Mouse (Mus musculus) kidney, postnatal 25 days (tissue): Measurements from ENCODE around the gene Llph.
"Not testable (repeated sequence)": the region's sequence is repeated elsewhere in the genome, so short reads cannot be mapped to it uniquely, and the experiment has no call there.

Source experiments
- DNase-seq, 2 experiments: peaks; one replicate each; pipeline ENCODE4 v3.0.0; 2021; ENCODE audit warnings: mixed read lengths in 2 of 2

Llph gene

GRCm38 (mm10) chr10:120226871-120227661, at the start of gene Llph:
Llph (plus strand) TSS chr10:120227070.
- peak; percentile 92 to 93 for DNase-seq

GRCm38 (mm10) chr10:120182887-120183286, 44.0 kb upstream of the Llph start:
- peak in 1 of 2 experiments; percentile 46 for DNase-seq

GRCm38 (mm10) chr10:120183342-120183741, 43.5 kb upstream of the Llph start:
- no peak for DNase-seq

- no peak for DNase-seq
Observed at GRCm38 (mm10) chr10:120188513-120188912, 38.4 kb upstream of the Llph start.

- DNase-seq, result no peak
Observed at GRCm38 (mm10) chr10:120189276-120189675, 37.6 kb upstream of the Llph start.

- no peak for DNase-seq
Observed at GRCm38 (mm10) chr10:120189782-120190181, 37.1 kb upstream of the Llph start.

- no peak for DNase-seq
Observed at GRCm38 (mm10) chr10:120191165-120191564, 35.7 kb upstream of the Llph start.

GRCm38 (mm10) chr10:120192278-120192677, 34.6 kb upstream of the Llph start:
- DNase-seq, result no peak

GRCm38 (mm10) chr10:120193255-120193654, 33.6 kb upstream of the Llph start:
- no peak for DNase-seq

- DNase-seq, result no peak
Observed at GRCm38 (mm10) chr10:120197061-120197835, 29.6 kb upstream of the Llph start.

- peak; percentile 78 to 87 for DNase-seq
Observed at GRCm38 (mm10) chr10:120201131-120201921, 25.5 kb upstream of the Llph start, which contains the start of gene Tmbim4. Tmbim4 (plus strand) TSS chr10:120201590.

- peak; percentile 87 to 91 for DNase-seq
Observed at GRCm38 (mm10) chr10:120201961-120202402, 24.9 kb upstream of the Llph start, which contains the start of gene Irak3. Irak3 (minus strand) TSS chr10:120202130.

- no peak for DNase-seq
Observed at GRCm38 (mm10) chr10:120202467-120203250, 24.2 kb upstream of the Llph start.

- no peak for DNase-seq
Observed at GRCm38 (mm10) chr10:120204591-120205210, 22.2 kb upstream of the Llph start.

GRCm38 (mm10) chr10:120208015-120208414, 18.9 kb upstream of the Llph start:
- no peak for DNase-seq

- peak; percentile 94 to 96 for DNase-seq
Observed at GRCm38 (mm10) chr10:120208575-120209538, 18.0 kb upstream of the Llph start.

- DNase-seq, result no peak
Observed at GRCm38 (mm10) chr10:120209539-120209925, 17.3 kb upstream of the Llph start.

- no peak for DNase-seq
Observed at GRCm38 (mm10) chr10:120210096-120210495, 16.8 kb upstream of the Llph start.

GRCm38 (mm10) chr10:120217099-120217498, 9.8 kb upstream of the Llph start:
- not testable (repeated sequence) for DNase-seq

- no peak for DNase-seq
Observed at GRCm38 (mm10) chr10:120218996-120219395, 7.9 kb upstream of the Llph start.
